Mouse (Mus musculus) layer of hippocampus, postnatal 36 days (tissue): ENCODE measurements around the gene Olfr1026. TPM values are rescaled to one million over a fixed set of nuclear protein-coding genes. Genes with fewer than 3 reads are reported as not detected.

Experiments
- DNase-seq, 2 experiments: peaks; one replicate each; pipeline ENCODE4 v3.0.0; 2022
- total RNA-seq, 2 experiments: library from RNA; stranded (reverse); gene quantifications; 2 replicates each; pipeline ENCODE4 v1.2.3; 2021

The Olfr1026 gene
- total RNA-seq = not detected

DNA sequence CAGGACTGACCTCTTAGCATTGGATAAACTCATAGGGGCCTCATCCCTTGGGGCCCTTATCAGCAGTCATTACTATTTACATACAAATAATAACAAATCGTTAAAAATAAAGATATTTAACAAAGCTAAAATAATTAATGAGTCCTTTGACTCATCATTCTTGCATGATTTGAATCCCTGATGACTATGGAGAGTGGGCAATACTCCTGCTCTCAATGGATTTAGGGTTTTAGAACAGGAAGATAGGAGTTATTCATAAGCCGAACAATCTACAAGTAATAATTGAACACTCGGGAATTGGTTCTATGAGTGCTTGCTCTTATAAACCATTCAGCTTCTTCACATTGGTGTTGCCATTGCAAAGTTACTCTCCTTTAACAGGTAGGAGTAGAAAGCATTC lies at the start of gene Olfr1026:
TSS of gene Olfr1026 (plus strand) at position 301 of the 400 bp plus-strand sequence.
- DNase-seq = no peak

DNA sequence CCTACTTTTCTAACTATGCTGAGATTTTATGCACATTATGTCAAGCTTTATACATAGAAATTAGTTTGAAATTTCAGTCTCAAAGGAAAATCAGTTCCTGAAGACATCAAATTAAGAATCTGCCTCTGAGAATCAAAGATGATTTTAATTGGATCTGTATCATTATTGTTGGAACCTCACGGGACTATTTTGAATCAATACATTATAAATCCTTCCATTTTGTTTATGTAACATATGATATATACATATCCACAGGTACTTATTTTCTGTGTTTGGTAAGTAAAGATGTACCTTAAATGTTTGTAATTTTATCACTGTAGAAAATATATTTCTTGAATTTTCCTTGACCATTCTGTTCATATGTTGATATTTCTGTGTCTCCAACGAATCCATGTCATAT lies 36.0 kb upstream of the Olfr1026 start, which contains the start of gene Olfr1023:
TSS of gene Olfr1023 (plus strand) at position 301 of the 400 bp plus-strand sequence.
- no peak for DNase-seq

DNA sequence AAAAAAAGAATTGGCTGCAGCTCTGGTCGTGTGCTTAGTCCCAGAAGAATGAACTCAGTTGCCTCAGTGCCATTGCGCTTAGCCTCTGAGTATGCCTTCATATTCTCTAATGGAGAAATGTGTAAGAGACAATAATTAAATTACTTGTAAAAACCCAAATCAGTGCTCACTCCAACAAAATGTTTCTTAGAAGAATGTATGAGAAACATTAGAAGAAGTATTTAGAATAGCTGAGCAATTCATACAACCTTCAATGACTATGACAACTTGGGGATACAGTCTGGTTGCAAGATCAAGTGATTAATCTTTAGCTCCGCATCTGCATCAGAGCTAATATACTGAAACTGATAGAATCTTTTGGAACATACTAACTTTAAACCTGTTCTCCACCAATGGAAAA lies 16.4 kb upstream of the Olfr1026 start, which contains the start of gene Olfr1024:
TSS of gene Olfr1024 (minus strand) at position 101 of the 400 bp plus-strand sequence.
- DNase-seq = no peak

DNA sequence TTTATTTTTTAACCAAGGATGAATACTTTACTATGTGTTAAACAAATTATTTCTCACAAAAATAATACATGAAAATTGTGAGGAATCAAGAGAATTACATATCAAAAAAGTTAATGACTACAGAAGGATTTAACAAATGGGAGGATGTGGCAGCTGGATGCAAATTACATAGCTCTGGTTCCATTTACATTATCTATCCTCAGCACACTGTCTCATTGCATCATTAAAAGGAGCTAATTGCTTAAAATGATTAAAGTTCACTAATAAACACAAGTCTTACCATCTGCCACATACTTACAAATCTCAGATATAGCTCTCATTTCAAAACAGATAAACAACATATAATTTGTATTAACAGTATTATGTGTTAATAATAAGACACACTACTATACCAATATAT lies 8.2 kb upstream of the Olfr1026 start:
- no peak for DNase-seq

DNA sequence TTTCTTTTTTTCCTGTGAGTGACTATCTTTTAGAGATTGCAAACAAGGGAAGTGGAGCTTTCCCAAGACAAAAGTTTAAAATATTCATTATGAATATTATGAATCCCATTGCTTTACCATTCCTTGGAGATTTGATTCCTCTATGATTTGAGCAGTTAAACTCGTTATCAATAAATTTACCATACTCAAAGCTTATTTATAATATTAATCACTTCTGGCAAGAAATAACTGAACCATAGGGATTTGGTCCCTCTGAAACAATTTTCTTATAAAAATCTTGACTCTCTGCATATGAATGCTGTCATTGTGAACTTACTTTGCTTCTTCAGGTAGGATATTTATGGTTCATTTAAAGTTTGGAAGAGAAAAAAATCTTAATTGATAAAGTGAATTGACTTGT lies 6.5 kb upstream of the Olfr1026 start, which contains the start of gene Olfr1025-ps1:
TSS of gene Olfr1025-ps1 (plus strand) at position 301 of the 400 bp plus-strand sequence.
- no peak for DNase-seq

DNA sequence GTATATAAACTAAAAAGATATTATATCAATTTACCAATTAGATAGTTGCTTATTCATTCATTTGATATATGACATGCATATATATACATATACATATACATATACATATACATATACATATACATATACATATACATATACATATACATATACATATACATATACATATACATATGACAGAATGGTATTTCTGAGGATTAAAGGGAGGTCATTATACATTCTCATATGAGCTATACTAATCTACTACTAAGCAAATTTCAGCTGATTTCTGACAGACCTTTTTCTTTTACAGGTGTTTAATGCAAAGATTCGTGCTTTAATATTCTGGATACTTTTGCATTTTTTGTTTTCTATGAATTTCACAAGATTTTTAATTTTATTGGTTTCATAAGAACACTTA lies 28.8 kb downstream of the Olfr1026 start, which contains the start of gene Olfr1028:
TSS of gene Olfr1028 (plus strand) at position 301 of the 400 bp plus-strand sequence.
- DNase-seq = no peak

DNA sequence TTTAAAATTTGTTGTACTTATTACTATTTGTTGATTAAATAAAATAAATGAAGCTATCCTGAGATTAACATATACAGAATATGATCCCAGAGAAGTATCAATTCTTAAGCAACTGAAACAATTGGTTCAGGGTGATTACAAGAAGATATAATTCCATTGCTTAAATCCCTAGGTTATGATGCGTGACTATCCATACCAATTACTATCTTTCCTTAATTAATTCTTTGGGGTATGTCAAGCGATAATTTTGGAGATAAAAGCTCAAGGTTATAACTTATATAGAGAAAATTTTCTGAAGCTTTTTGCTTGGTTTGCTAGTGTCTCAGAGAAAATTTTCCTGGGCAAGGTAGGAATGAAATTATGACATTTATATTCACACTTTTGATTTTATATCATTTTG lies 52.2 kb downstream of the Olfr1026 start, which contains the start of gene Olfr1029:
TSS of gene Olfr1029 (plus strand) at position 301 of the 400 bp plus-strand sequence.
- DNase-seq = no peak

Other genes starting within 250 kb of the Olfr1026 start
- not detected for gene Olfr1006, start 242.8 kb upstream of the Olfr1026 start, total RNA-seq
- not detected for gene Olfr1008, start 232.1 kb upstream of the Olfr1026 start, total RNA-seq
- not detected for gene Olfr1009, start 206.1 kb upstream of the Olfr1026 start, total RNA-seq
- not detected for gene Olfr1012, start 158.8 kb upstream of the Olfr1026 start, total RNA-seq
- gene Olfr1013, start 154.5 kb upstream of the Olfr1026 start, total RNA-seq = not detected
- gene Olfr1014, start 148.8 kb upstream of the Olfr1026 start, total RNA-seq = not detected
- gene Olfr1015, start 139.5 kb upstream of the Olfr1026 start, total RNA-seq = not detected
- not detected for gene Olfr1016, start 119.0 kb upstream of the Olfr1026 start, total RNA-seq
- not detected for gene Olfr1018, start 103.1 kb upstream of the Olfr1026 start, total RNA-seq
- gene Olfr1019, start 76.1 kb upstream of the Olfr1026 start, total RNA-seq = not detected
- not detected for gene Olfr1020, start 74.5 kb upstream of the Olfr1026 start, total RNA-seq
- not detected for gene Olfr1022, start 53.0 kb upstream of the Olfr1026 start, total RNA-seq
- not detected for gene Olfr1023, start 35.9 kb upstream of the Olfr1026 start, total RNA-seq
- gene Olfr1024, start 16.5 kb upstream of the Olfr1026 start, total RNA-seq = not detected
- gene Olfr1025-ps1, start 6.4 kb upstream of the Olfr1026 start, total RNA-seq = not detected
- not detected for gene Olfr1028, start 28.9 kb downstream of the Olfr1026 start, total RNA-seq
- not detected for gene Olfr1029, start 52.3 kb downstream of the Olfr1026 start, total RNA-seq
- gene Olfr1030, start 57.7 kb downstream of the Olfr1026 start, total RNA-seq = not detected
- not detected for gene Olfr1031, start 68.7 kb downstream of the Olfr1026 start, total RNA-seq
- gene Olfr1032, start 84.0 kb downstream of the Olfr1026 start, total RNA-seq = not detected
- gene Olfr1033, start 99.1 kb downstream of the Olfr1026 start, total RNA-seq = not detected
- gene Olfr1034, start 124.3 kb downstream of the Olfr1026 start, total RNA-seq = not detected
- not detected for gene Olfr1036, start 152.4 kb downstream of the Olfr1026 start, total RNA-seq
- gene Olfr1037, start 165.8 kb downstream of the Olfr1026 start, total RNA-seq = not detected
- gene Olfr1039, start 214.4 kb downstream of the Olfr1026 start, total RNA-seq = not detected
- not detected for gene Olfr1040, start 225.2 kb downstream of the Olfr1026 start, total RNA-seq
- gene Olfr1042, start 240.3 kb downstream of the Olfr1026 start, total RNA-seq = not detected
- gene Olfr1043, start 246.0 kb downstream of the Olfr1026 start, total RNA-seq = not detected